Mouse (Mus musculus): Measurements from ENCODE around the gene Gm43638. TPM values are rescaled to one million over a fixed set of nuclear protein-coding genes. Genes with fewer than 3 reads are reported as not detected.
"Not testable (repeated sequence)": the region's sequence is repeated elsewhere in the genome, so short reads cannot be mapped to it uniquely, and the experiment has no call there.

Gm43638 gene
- polyA plus RNA-seq, 1 experiment from 2014 or later, result not detected

DNA sequence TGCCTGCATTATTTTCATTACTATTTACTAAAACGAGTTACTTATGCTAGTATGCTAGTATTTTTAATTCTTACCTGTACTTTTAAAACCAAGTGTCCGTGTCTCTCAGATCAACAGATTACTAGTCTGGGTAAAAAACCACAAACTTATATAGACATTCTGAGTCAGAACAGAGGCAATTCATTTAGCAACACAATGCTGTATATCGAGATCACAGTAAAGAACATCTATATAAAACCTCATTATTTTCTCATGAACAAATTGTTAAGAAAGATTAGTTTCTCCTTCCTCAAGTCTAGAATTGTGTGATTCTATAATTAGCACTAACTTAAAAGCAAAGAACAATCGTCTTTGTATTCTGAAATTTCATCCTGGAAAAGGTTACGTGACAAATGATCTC, 4.4 kb downstream of the Gm43638 start, which contains the start of gene Ugt2a2:
Ugt2a2 (minus strand) TSS at position 101 of the 400 bp plus-strand sequence.
- Histone ChIP-seq H3K4me2 (ENCODE audit: low read length) (no peak within 1 kb of the TSS), H3K36me3 (ENCODE audit: control insufficient read depth, insufficient read depth, low read length) (no peaks in the 10 kb centered on the region), H3K9me3 (ENCODE audit: control insufficient read depth, low read length) (no peaks in the 10 kb centered on the region), H3K27me3 (replicated peaks; ENCODE audit: control insufficient read depth, insufficient read depth, low read length) (no peaks in the 10 kb centered on the region), H3K4me3 (ENCODE audit: low read length) (no peak within 1 kb of the TSS), H3K9ac (ENCODE audit: low read depth, low read length) (no peak within 1 kb of the TSS), H3K4me1 (ENCODE audit: control insufficient read depth, insufficient read depth, low read depth, low read length) (no peaks in the 10 kb centered on the region), H3K27ac (ENCODE audit: low read depth, low read length) (no peak within 1 kb of the TSS)
- WGBS, result 79% methylated on average over 5 of the region's 5 CpGs
- ATAC-seq, result no peak

DNA sequence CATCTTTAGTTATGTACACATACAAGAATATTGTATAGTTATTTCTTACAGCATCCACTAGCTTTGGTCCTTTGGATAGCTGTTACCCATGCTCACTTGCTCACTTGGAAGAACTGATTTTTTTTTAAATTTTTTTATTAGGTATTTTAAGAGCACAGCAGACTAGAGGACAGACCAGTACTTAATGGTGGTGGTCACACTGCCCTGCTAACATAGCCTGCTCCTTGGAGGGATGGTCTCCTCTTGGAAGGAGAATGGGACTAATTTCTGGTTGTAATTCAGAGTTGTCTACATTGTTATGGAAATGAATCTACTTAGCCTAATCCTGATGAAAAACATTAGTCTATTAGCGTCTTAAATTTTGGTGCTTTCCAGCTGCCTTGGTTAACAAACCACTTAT, 27.8 kb downstream of the Gm43638 start:
- H3K4me2 ChIP-seq (ENCODE audit: low read length), result no peak overlapping the region
- ATAC-seq, result no peak
- no peak overlapping the region for H3K9ac ChIP-seq (ENCODE audit: low read depth, low read length)
- H3K36me3 ChIP-seq (ENCODE audit: control insufficient read depth, insufficient read depth, low read length), result no peaks in the 10 kb centered on the region
- no peak overlapping the region for H3K4me3 ChIP-seq (ENCODE audit: low read length)
- H3K27ac ChIP-seq (ENCODE audit: low read depth, low read length), result no peak overlapping the region
- no peaks in the 10 kb centered on the region for H3K27me3 ChIP-seq (replicated peaks; ENCODE audit: control insufficient read depth, insufficient read depth, low read length)
- 33% methylated on average over 1 of the region's 1 CpGs for WGBS
- H3K4me1 ChIP-seq (ENCODE audit: control insufficient read depth, insufficient read depth, low read depth, low read length), result no peaks in the 10 kb centered on the region
- no peaks in the 10 kb centered on the region for H3K9me3 ChIP-seq (ENCODE audit: control insufficient read depth, low read length)

DNA sequence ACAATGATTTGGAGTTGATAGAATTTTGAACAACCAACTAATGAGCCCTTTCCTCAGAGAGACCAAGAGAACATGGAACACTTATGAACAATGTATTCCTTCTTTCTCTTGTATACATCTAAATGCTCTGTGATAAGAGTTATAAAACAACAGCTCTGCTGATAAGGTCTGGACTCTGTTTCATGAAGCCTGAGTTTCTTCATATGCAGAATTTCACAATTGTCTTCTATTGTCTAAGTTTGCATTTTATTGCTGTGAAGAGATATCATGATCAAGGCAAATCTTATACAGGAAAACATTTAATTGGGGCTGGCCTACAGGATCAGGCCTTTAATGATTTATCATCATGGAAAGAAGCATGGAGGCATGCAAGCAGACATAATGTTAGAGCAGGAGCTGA, 28.9 kb downstream of the Gm43638 start:
- Histone ChIP-seq H3K4me2 (ENCODE audit: low read length) (no peak overlapping the region), H3K36me3 (ENCODE audit: control insufficient read depth, insufficient read depth, low read length) (no peaks in the 10 kb centered on the region), H3K9ac (ENCODE audit: low read depth, low read length) (no peak overlapping the region), H3K27ac (ENCODE audit: low read depth, low read length) (no peak overlapping the region), H3K4me1 (ENCODE audit: control insufficient read depth, insufficient read depth, low read depth, low read length) (no peaks in the 10 kb centered on the region), H3K27me3 (replicated peaks; ENCODE audit: control insufficient read depth, insufficient read depth, low read length) (no peaks in the 10 kb centered on the region), H3K9me3 (ENCODE audit: control insufficient read depth, low read length) (no peaks in the 10 kb centered on the region), H3K4me3 (ENCODE audit: low read length) (no peak overlapping the region)
- no peak for ATAC-seq

DNA sequence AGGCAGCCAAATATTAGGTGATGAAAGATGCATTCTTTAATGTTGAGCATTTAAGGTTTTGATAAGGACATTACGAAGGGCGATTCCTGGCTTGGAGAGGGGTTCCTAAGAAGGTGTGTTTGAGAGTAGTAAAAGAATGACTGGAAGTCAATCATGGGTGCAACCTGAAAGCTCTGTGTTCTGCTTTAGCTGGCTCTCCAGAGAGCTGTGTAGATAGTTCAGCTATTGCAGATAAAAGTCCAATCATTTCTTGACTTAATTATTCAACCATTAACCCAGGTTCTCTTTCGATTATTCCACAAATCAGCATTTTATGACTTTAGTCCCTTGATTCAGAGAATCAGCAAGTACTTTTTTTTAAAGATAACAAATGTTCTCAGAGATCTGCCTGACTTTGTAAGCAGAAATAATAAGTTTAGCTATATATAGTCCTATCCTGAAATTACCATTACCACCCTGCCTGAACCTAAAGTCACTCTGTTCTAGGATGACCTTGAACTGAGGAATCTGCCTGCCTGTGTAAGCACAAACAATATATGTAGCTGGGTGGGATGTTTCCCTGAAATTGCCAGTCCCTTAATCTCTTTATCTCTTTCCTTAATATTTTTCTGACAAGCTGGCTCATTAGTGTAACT, 30.3 kb downstream of the Gm43638 start:
- no peak overlapping the region for H3K4me2 ChIP-seq (ENCODE audit: low read length)
- 97% methylated on average over 3 of the region's 3 CpGs for WGBS
- H3K9ac ChIP-seq (ENCODE audit: low read depth, low read length), result no peak overlapping the region
- H3K27me3 ChIP-seq (replicated peaks; ENCODE audit: control insufficient read depth, insufficient read depth, low read length), result no peaks in the 10 kb centered on the region
- no peak overlapping the region for H3K4me3 ChIP-seq (ENCODE audit: low read length)
- no peak for ATAC-seq
- no peaks in the 10 kb centered on the region for H3K4me1 ChIP-seq (ENCODE audit: control insufficient read depth, insufficient read depth, low read depth, low read length)
- H3K27ac ChIP-seq (ENCODE audit: low read depth, low read length), result no peak overlapping the region
- H3K9me3 ChIP-seq (ENCODE audit: control insufficient read depth, low read length), result no peaks in the 10 kb centered on the region
- no peaks in the 10 kb centered on the region for H3K36me3 ChIP-seq (ENCODE audit: control insufficient read depth, insufficient read depth, low read length)

DNA sequence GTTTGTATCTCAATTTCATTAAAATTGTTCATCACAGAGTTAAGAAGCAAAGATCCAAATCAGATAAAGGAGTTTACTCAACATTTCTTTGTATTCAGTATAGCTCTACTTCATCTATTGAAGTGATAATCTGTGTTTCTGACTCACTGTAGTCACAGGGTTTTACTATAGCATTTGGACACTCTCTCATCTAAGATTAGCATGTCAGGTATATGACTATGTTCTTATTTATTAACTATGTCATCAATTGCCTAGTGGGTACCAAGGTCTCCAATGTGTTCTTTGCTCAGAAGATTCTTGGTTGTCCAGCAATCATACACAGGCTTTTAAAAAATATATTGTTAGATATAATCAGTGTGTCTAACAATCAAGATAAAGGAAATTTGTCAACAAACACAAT, 31.1 kb downstream of the Gm43638 start:
- Histone ChIP-seq H3K4me2 (ENCODE audit: low read length) (no peak overlapping the region), H3K36me3 (ENCODE audit: control insufficient read depth, insufficient read depth, low read length) (no peaks in the 10 kb centered on the region), H3K27ac (ENCODE audit: low read depth, low read length) (no peak overlapping the region), H3K9ac (ENCODE audit: low read depth, low read length) (no peak overlapping the region), H3K4me3 (ENCODE audit: low read length) (no peak overlapping the region), H3K27me3 (replicated peaks; ENCODE audit: control insufficient read depth, insufficient read depth, low read length) (no peaks in the 10 kb centered on the region), H3K4me1 (ENCODE audit: control insufficient read depth, insufficient read depth, low read depth, low read length) (no peaks in the 10 kb centered on the region), H3K9me3 (ENCODE audit: control insufficient read depth, low read length) (no peaks in the 10 kb centered on the region)
- ATAC-seq, result no peak

DNA sequence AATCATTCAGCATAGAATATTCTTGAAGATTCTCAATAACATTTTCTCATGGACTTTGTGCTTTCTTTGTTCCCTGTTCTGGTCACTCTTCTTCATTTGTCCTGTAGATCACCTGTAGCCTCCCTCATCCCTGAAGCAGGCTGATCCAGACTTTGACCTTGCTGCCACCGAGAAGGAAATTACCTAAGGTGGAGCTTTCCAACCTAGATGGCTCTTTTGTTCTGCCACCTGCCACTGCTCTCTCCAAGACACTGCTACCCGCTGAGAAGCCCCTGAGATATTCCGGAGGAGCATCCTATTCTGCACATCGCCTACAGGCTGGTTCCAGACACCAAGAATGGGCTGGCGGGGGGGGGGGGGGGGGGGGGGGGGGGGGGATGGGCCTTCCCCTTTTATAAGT, 34.1 kb downstream of the Gm43638 start:
- not testable (repeated sequence) for H3K4me1 ChIP-seq (ENCODE audit: control insufficient read depth, insufficient read depth, low read depth, low read length); ATAC-seq; H3K27me3 ChIP-seq (replicated peaks; ENCODE audit: control insufficient read depth, insufficient read depth, low read length); H3K4me2 ChIP-seq (ENCODE audit: low read length); H3K36me3 ChIP-seq (ENCODE audit: control insufficient read depth, insufficient read depth, low read length); H3K27ac ChIP-seq (ENCODE audit: low read depth, low read length); H3K9me3 ChIP-seq (ENCODE audit: control insufficient read depth, low read length); H3K4me3 ChIP-seq (ENCODE audit: low read length); H3K9ac ChIP-seq (ENCODE audit: low read depth, low read length)
- WGBS, result 79% methylated on average over 4 of the region's 5 CpGs

DNA sequence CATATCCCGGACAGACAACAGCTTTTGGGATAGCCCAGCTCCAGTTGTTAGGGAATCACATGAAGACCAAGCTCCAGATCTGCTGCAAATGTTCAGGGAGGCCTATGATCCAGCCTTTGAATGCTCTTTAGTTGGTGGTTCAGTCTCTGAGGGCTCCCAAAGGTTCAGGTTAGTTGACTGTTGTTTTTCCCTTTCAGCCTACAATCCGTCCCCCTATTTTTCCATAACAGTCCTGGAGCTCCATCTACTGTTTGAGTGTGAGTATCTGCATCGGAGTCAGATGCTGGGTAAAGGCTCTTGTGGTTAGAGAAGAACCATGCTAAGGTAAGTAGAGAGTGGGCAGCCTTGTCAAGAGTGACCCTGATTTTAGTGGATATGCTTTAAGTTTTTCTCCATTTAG, 50.3 kb downstream of the Gm43638 start:
- Histone ChIP-seq H3K4me1 (ENCODE audit: control insufficient read depth, insufficient read depth, low read depth, low read length) (no peaks in the 10 kb centered on the region), H3K27ac (ENCODE audit: low read depth, low read length) (no peak overlapping the region), H3K27me3 (replicated peaks; ENCODE audit: control insufficient read depth, insufficient read depth, low read length) (no peaks in the 10 kb centered on the region), H3K9ac (ENCODE audit: low read depth, low read length) (no peak overlapping the region), H3K4me2 (ENCODE audit: low read length) (no peak overlapping the region), H3K9me3 (ENCODE audit: control insufficient read depth, low read length) (no peaks in the 10 kb centered on the region), H3K36me3 (ENCODE audit: control insufficient read depth, insufficient read depth, low read length) (no peaks in the 10 kb centered on the region), H3K4me3 (ENCODE audit: low read length) (no peak overlapping the region)
- 50% methylated on average over 3 of the region's 3 CpGs for WGBS
- ATAC-seq, result no peak; the same call in 1 of the 2 replicates

DNA sequence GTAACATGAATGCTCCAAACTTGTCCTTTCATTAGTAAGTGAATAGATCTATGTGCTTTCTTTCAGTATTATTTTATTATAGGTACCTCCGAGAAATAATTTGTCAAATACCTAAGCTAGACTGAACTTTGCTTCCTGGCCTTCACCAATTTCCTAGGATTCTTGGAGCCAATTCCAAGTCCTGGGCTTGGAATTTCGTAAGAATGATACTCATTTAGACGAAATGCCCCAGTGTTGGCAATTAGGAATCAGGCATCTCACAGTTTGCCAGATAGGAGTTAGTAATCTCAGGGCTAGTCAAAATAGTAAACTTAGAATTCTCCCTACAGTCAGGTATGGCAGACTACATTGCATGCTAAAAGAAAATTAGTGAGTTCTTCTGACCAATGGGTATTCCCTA, 60.9 kb downstream of the Gm43638 start:
- WGBS, result 86% methylated on average over 3 of the region's 3 CpGs
- no peaks in the 10 kb centered on the region for H3K9me3 ChIP-seq (ENCODE audit: control insufficient read depth, low read length)
- no peaks in the 10 kb centered on the region for H3K36me3 ChIP-seq (ENCODE audit: control insufficient read depth, insufficient read depth, low read length)
- no peak overlapping the region for H3K27ac ChIP-seq (ENCODE audit: low read depth, low read length)
- no peaks in the 10 kb centered on the region for H3K4me1 ChIP-seq (ENCODE audit: control insufficient read depth, insufficient read depth, low read depth, low read length)
- no peak overlapping the region for H3K4me2 ChIP-seq (ENCODE audit: low read length)
- H3K4me3 ChIP-seq (ENCODE audit: low read length), result no peak overlapping the region
- no peaks in the 10 kb centered on the region for H3K27me3 ChIP-seq (replicated peaks; ENCODE audit: control insufficient read depth, insufficient read depth, low read length)
- H3K9ac ChIP-seq (ENCODE audit: low read depth, low read length), result no peak overlapping the region
- ATAC-seq, result no peak

DNA sequence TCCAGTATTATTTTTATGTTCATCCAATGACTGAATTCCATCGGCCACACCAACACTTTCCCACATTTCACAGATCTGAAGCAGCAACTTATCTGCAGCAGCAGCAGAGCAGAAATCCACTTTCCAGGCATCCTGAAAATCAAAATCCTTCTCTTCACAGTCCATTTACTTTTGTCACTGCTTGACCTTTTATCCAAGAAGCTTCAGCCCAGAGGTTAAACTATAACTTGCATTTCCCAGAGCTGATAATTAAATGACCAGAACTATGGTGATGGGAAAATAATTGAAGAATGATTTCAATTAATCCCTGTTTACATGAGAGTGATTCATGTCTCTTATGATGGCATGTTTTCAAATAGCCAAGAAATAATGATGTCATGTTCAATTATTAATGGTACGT, 62.6 kb downstream of the Gm43638 start, which contains the start of gene Ugt2b38:
Ugt2b38 (minus strand) TSS at position 163 of the 400 bp plus-strand sequence.
- not testable (repeated sequence) for H3K4me1 ChIP-seq (ENCODE audit: control insufficient read depth, insufficient read depth, low read depth, low read length); H3K36me3 ChIP-seq (ENCODE audit: control insufficient read depth, insufficient read depth, low read length); H3K4me2 ChIP-seq (ENCODE audit: low read length); ATAC-seq; H3K9me3 ChIP-seq (ENCODE audit: control insufficient read depth, low read length); H3K27ac ChIP-seq (ENCODE audit: low read depth, low read length); H3K9ac ChIP-seq (ENCODE audit: low read depth, low read length); H3K4me3 ChIP-seq (ENCODE audit: low read length); H3K27me3 ChIP-seq (replicated peaks; ENCODE audit: control insufficient read depth, insufficient read depth, low read length)
- WGBS, result 89% methylated on average over 1 of the region's 2 CpGs

Measured in hindbrain, embryonic 16.5 days (tissue).